Mouse (Mus musculus): ENCODE data around the gene Layn. TPM values are rescaled to one million over a fixed set of nuclear protein-coding genes. Genes with fewer than 3 reads are reported as not detected.

Layn gene
- 8.4 and 8.6 TPM in 2 replicates for polyA plus RNA-seq (2015; fragmentation: Nextera tagmentation; extraction: Ambion mirVana)

- Histone ChIP-seq H3K27me3 (no peaks in the 10 kb centered on the region), H3K9ac (peak within 1 kb of the TSS; percentile 60), H3K4me1 (peaks cover 28% of the 10 kb centered on the region), H3K4me3 (peak within 1 kb of the TSS; percentile 54), H3K4me2 (replicated peaks) (peak within 1 kb of the TSS; percentile 93), H3K9me3 (no peaks in the 10 kb centered on the region), H3K36me3 (no peaks in the 10 kb centered on the region), H3K27ac (peak within 1 kb of the TSS; percentile 76)
- WGBS = under 1% methylated on average over 14 of the region's 14 CpGs
- ATAC-seq (ENCODE audit: low FRiP score, low read depth) = peak; percentile 92
Measured at GRCm38 (mm10) chr9:51076979-51077315, at the start of gene Layn. Gene Layn, minus strand, starts transcription at chr9:51077094.

- no peaks in the 10 kb centered on the region for H3K36me3 ChIP-seq
- ATAC-seq (ENCODE audit: low FRiP score, low read depth) = no peak
- no peak overlapping the region for H3K27ac ChIP-seq
- H3K9ac ChIP-seq = no peak overlapping the region
- no peaks in the 10 kb centered on the region for H3K4me1 ChIP-seq
- no peak overlapping the region for H3K4me2 ChIP-seq (replicated peaks)
- 82% methylated on average over 4 of the region's 4 CpGs for WGBS
- H3K9me3 ChIP-seq = no peaks in the 10 kb centered on the region
- no peak overlapping the region for H3K4me3 ChIP-seq
- peaks cover 4% of the 10 kb centered on the region; the same call in 1 of the 2 replicates for H3K27me3 ChIP-seq
Measured at GRCm38 (mm10) chr9:51114767-51115166, 37.9 kb upstream of the Layn start.

GRCm38 (mm10) chr9:51105751-51106150, 28.9 kb upstream of the Layn start:
- Histone ChIP-seq H3K4me1 (peaks cover 13% of the 10 kb centered on the region), H3K27me3 (peaks cover 23% of the 10 kb centered on the region), H3K9me3 (no peaks in the 10 kb centered on the region), H3K27ac (no peak overlapping the region), H3K4me2 (replicated peaks) (no peak overlapping the region), H3K4me3 (no peak overlapping the region), H3K9ac (no peak overlapping the region), H3K36me3 (no peaks in the 10 kb centered on the region)
- no peak for ATAC-seq (ENCODE audit: low FRiP score, low read depth)
- WGBS = 72% methylated on average over 2 of the region's 2 CpGs

GRCm38 (mm10) chr9:51103808-51104514, 27.1 kb upstream of the Layn start:
- 12% methylated on average over 30 of the region's 30 CpGs for WGBS
- H3K4me2 ChIP-seq (replicated peaks) = peak overlapping the region; percentile 100
- H3K9me3 ChIP-seq = no peaks in the 10 kb centered on the region
- H3K9ac ChIP-seq = peak overlapping the region; percentile 78
- no peak for ATAC-seq (ENCODE audit: low FRiP score, low read depth)
- H3K4me1 ChIP-seq = peaks cover 13% of the 10 kb centered on the region
- no peaks in the 10 kb centered on the region for H3K36me3 ChIP-seq
- H3K4me3 ChIP-seq = peak overlapping the region; percentile 61
- H3K27ac ChIP-seq = no peak overlapping the region
- H3K27me3 ChIP-seq = peaks cover 30% of the 10 kb centered on the region

GRCm38 (mm10) chr9:51102963-51103807, 26.3 kb upstream of the Layn start:
- peak overlapping the region; percentile 61 for H3K4me3 ChIP-seq
- H3K4me1 ChIP-seq = peaks cover 13% of the 10 kb centered on the region
- H3K27me3 ChIP-seq = peaks cover 30% of the 10 kb centered on the region
- no peaks in the 10 kb centered on the region for H3K9me3 ChIP-seq
- under 1% methylated on average over 44 of the region's 44 CpGs for WGBS
- peak; percentile 40; the same call in 1 of the 2 replicates for ATAC-seq (ENCODE audit: low FRiP score, low read depth)
- peak overlapping the region; percentile 78 for H3K9ac ChIP-seq
- no peak overlapping the region for H3K27ac ChIP-seq
- peak overlapping the region; percentile 100 for H3K4me2 ChIP-seq (replicated peaks)
- no peaks in the 10 kb centered on the region for H3K36me3 ChIP-seq

- peak within 1 kb of the TSS; percentile 100 for H3K4me2 ChIP-seq (replicated peaks)
- ATAC-seq (ENCODE audit: low FRiP score, low read depth) = peak; percentile 54; the same call in 1 of the 2 replicates
- peak within 1 kb of the TSS; percentile 61 for H3K4me3 ChIP-seq
- no peak within 1 kb of the TSS for H3K27ac ChIP-seq
- 0 out of 2 replicates have a peak within 1 kb of the TSS, but pooled peaks have one; percentile 36 for H3K9ac ChIP-seq
- H3K36me3 ChIP-seq = no peaks in the 10 kb centered on the region
- peaks cover 13% of the 10 kb centered on the region for H3K4me1 ChIP-seq
- no peaks in the 10 kb centered on the region for H3K9me3 ChIP-seq
- 4% methylated on average over 27 of the region's 27 CpGs for WGBS
- H3K27me3 ChIP-seq = peaks cover 30% of the 10 kb centered on the region
Measured at GRCm38 (mm10) chr9:51101756-51102425, 25.0 kb upstream of the Layn start, which contains the start of gene 4833427G06Rik. Gene 4833427G06Rik, minus strand, starts transcription at chr9:51102078.

GRCm38 (mm10) chr9:51096306-51096705, 19.4 kb upstream of the Layn start:
- Histone ChIP-seq H3K4me2 (replicated peaks) (no peak overlapping the region), H3K4me1 (no peaks in the 10 kb centered on the region), H3K36me3 (no peaks in the 10 kb centered on the region), H3K4me3 (no peak overlapping the region), H3K9me3 (no peaks in the 10 kb centered on the region), H3K27ac (no peak overlapping the region), H3K9ac (no peak overlapping the region), H3K27me3 (peaks cover 9% of the 10 kb centered on the region; the same call in 1 of the 2 replicates)
- no peak for ATAC-seq (ENCODE audit: low FRiP score, low read depth)
- WGBS = 51% methylated on average over 2 of the region's 2 CpGs

GRCm38 (mm10) chr9:51093697-51094096, 16.8 kb upstream of the Layn start:
- H3K9me3 ChIP-seq = no peaks in the 10 kb centered on the region
- ATAC-seq (ENCODE audit: low FRiP score, low read depth) = no peak
- H3K27me3 ChIP-seq = no peaks in the 10 kb centered on the region
- no peak overlapping the region for H3K4me2 ChIP-seq (replicated peaks)
- no peaks in the 10 kb centered on the region for H3K36me3 ChIP-seq
- H3K27ac ChIP-seq = no peak overlapping the region
- 62% methylated on average over 5 of the region's 5 CpGs for WGBS
- H3K9ac ChIP-seq = no peak overlapping the region
- no peaks in the 10 kb centered on the region for H3K4me1 ChIP-seq
- H3K4me3 ChIP-seq = no peak overlapping the region

- Histone ChIP-seq H3K9me3 (no peaks in the 10 kb centered on the region), H3K27me3 (no peaks in the 10 kb centered on the region), H3K4me3 (no peak overlapping the region), H3K27ac (no peak overlapping the region), H3K4me1 (peaks cover 11% of the 10 kb centered on the region), H3K36me3 (no peaks in the 10 kb centered on the region), H3K4me2 (replicated peaks) (no peak overlapping the region), H3K9ac (no peak overlapping the region)
- no peak for ATAC-seq (ENCODE audit: low FRiP score, low read depth)
- WGBS = 81% methylated on average over 5 of the region's 5 CpGs
Measured at GRCm38 (mm10) chr9:51081614-51082013, 4.7 kb upstream of the Layn start.

- peak overlapping the region; percentile 76; the same call in 1 of the 2 replicates for H3K27ac ChIP-seq
- no peaks in the 10 kb centered on the region for H3K9me3 ChIP-seq
- peak overlapping the region; percentile 93 for H3K4me2 ChIP-seq (replicated peaks)
- under 1% methylated on average over 17 of the region's 17 CpGs for WGBS
- peak overlapping the region; percentile 60 for H3K9ac ChIP-seq
- peaks cover 28% of the 10 kb centered on the region for H3K4me1 ChIP-seq
- no peaks in the 10 kb centered on the region for H3K36me3 ChIP-seq
- ATAC-seq (ENCODE audit: low FRiP score, low read depth) = peak; percentile 13; the same call in 1 of the 2 replicates
- peak overlapping the region; percentile 54 for H3K4me3 ChIP-seq
- H3K27me3 ChIP-seq = no peaks in the 10 kb centered on the region
Measured at GRCm38 (mm10) chr9:51076300-51076978, 455 bp downstream of the Layn start.

GRCm38 (mm10) chr9:51075780-51076179, 1.1 kb downstream of the Layn start:
- no peaks in the 10 kb centered on the region for H3K9me3 ChIP-seq
- peak overlapping the region; percentile 54 for H3K4me3 ChIP-seq
- no peaks in the 10 kb centered on the region for H3K36me3 ChIP-seq
- H3K4me2 ChIP-seq (replicated peaks) = peak overlapping the region; percentile 93
- 17% methylated on average over 3 of the region's 3 CpGs for WGBS
- no peaks in the 10 kb centered on the region for H3K27me3 ChIP-seq
- ATAC-seq (ENCODE audit: low FRiP score, low read depth) = peak; percentile 84
- peak overlapping the region; percentile 60 for H3K9ac ChIP-seq
- peaks cover 28% of the 10 kb centered on the region for H3K4me1 ChIP-seq
- H3K27ac ChIP-seq = peak overlapping the region; percentile 76

Measured in limb, embryonic 13.5 days (tissue).